Mouse (Mus musculus): ENCODE data around the gene Poc1a. TPM values are rescaled to one million over a fixed set of nuclear protein-coding genes. Genes with fewer than 3 reads are reported as not detected.

The Poc1a gene
- polyA plus RNA-seq, 1 experiment, result 72.2 TPM

DNA sequence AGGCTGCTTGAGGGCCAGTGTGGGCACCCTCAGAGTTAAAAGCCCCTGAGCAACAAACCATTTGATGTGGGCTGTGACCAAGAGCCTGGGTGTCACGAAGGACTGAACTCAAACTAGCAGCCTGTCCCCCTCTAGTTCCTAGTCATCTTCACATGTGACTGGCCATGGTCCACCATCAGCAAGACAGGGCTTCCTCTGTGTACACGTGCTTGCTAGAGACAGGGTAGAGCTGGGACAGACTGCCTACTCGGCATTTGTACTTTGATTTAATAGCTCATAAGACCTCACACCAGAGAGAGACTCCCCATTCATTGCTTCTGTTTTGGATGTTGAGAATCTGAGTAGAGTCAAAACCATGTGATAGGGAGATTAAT lies 60.4 kb downstream of the Poc1a start:
- peaks cover 2% of the 10 kb centered on the region; the same call in 1 of the 2 replicates for H3K4me1 ChIP-seq (ENCODE audit: control insufficient read depth, insufficient read depth, low read length)
- H3K27ac ChIP-seq (ENCODE audit: control insufficient read depth, insufficient read depth, low read depth, low read length), result no peak overlapping the region
- no peak overlapping the region for H3K4me3 ChIP-seq (ENCODE audit: control insufficient read depth, low read depth, low read length)
- no peaks in the 10 kb centered on the region for H3K36me3 ChIP-seq (ENCODE audit: control insufficient read depth, insufficient read depth, low read length)
- no peaks in the 10 kb centered on the region for H3K27me3 ChIP-seq (ENCODE audit: control insufficient read depth, insufficient read depth, low read length)
- TF ChIP-seq POLR2A (IDR thresholded peaks at IDR 0.05; ENCODE audit: control insufficient read depth, low read depth, low read length) (no peak), CTCF (IDR thresholded peaks at IDR 0.05; ENCODE audit: control insufficient read depth, insufficient read depth, insufficient replicate concordance, low read depth, low read length) (no peak)

DNA sequence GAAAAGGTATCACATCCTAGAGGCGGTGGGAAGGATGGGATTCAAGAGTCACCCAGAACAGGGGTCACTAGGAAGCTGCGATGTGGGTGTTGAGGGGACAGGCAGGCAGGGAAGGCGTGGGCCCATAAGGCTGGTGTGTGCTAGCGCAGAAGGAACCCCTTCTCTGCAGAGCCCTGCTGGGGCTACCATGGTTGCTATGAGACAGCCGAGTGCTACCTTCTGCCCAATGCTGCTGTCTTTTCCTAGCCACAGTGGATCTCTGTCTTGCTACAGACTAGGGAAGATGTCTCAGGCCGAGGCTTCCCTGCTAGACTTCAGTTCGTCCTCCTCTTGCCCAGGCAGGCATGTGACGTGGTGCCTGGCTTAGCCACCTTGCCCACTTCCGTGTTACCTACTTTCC lies 61.7 kb downstream of the Poc1a start:
- H3K4me3 ChIP-seq (ENCODE audit: control insufficient read depth, low read depth, low read length), result no peak overlapping the region
- H3K4me1 ChIP-seq (ENCODE audit: control insufficient read depth, insufficient read depth, low read length), result peaks cover 2% of the 10 kb centered on the region; the same call in 1 of the 2 replicates
- no peaks in the 10 kb centered on the region for H3K36me3 ChIP-seq (ENCODE audit: control insufficient read depth, insufficient read depth, low read length)
- TF ChIP-seq CTCF (IDR thresholded peaks at IDR 0.05; ENCODE audit: control insufficient read depth, insufficient read depth, insufficient replicate concordance, low read depth, low read length) (no peak), POLR2A (IDR thresholded peaks at IDR 0.05; ENCODE audit: control insufficient read depth, low read depth, low read length) (no peak)
- no peak overlapping the region for H3K27ac ChIP-seq (ENCODE audit: control insufficient read depth, insufficient read depth, low read depth, low read length)
- H3K27me3 ChIP-seq (ENCODE audit: control insufficient read depth, insufficient read depth, low read length), result no peaks in the 10 kb centered on the region

DNA sequence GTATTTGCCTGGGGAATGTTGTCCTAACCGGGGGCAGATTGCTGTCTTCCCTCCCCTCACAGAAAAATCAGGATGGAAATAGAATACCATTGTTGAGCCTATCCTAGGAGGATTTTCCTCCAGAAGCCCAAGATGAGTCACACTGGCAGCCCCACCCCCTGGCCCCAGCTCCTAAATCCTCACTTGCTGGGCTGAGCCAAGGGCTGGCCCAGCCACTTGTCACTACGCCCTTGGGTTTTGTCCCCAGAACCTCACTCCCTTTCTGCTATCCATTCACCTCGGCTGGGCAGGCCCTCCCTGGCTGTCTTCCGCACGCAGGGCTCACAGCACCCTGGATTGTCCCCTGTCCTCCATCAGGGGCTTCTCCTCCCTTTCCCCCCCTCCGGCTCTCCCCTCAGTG lies 64.3 kb downstream of the Poc1a start:
- no peak overlapping the region for H3K27ac ChIP-seq (ENCODE audit: control insufficient read depth, insufficient read depth, low read depth, low read length)
- no peaks in the 10 kb centered on the region for H3K27me3 ChIP-seq (ENCODE audit: control insufficient read depth, insufficient read depth, low read length)
- H3K4me1 ChIP-seq (ENCODE audit: control insufficient read depth, insufficient read depth, low read length), result peaks cover 2% of the 10 kb centered on the region; the same call in 1 of the 2 replicates
- no peaks in the 10 kb centered on the region for H3K36me3 ChIP-seq (ENCODE audit: control insufficient read depth, insufficient read depth, low read length)
- TF ChIP-seq POLR2A (IDR thresholded peaks at IDR 0.05; ENCODE audit: control insufficient read depth, low read depth, low read length), result no peak
- TF ChIP-seq CTCF (IDR thresholded peaks at IDR 0.05; ENCODE audit: control insufficient read depth, insufficient read depth, insufficient replicate concordance, low read depth, low read length), result no peak
- no peak overlapping the region for H3K4me3 ChIP-seq (ENCODE audit: control insufficient read depth, low read depth, low read length)

DNA sequence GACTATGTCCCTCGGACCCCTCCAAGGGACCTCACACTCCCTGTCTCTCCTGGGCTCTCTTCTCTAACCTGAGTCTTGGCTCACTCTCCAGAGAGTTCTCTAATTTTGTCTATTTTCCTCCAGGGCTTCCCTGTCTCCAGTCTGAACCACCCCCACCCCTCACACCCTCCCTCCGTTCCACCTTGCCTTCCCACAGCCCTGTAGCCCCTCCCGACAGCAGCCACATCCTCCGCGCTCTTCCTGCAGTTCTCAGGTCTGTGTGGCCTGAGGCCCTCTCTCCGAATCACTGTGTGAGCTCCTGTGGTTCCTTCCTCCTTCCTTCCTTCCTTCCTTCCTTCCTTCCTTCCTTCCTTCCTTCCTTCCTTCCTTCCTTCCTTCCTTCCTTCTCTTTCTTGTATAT lies 64.8 kb downstream of the Poc1a start:
- no peaks in the 10 kb centered on the region for H3K36me3 ChIP-seq (ENCODE audit: control insufficient read depth, insufficient read depth, low read length)
- H3K27me3 ChIP-seq (ENCODE audit: control insufficient read depth, insufficient read depth, low read length), result no peaks in the 10 kb centered on the region
- no peak for TF ChIP-seq CTCF (IDR thresholded peaks at IDR 0.05; ENCODE audit: control insufficient read depth, insufficient read depth, insufficient replicate concordance, low read depth, low read length)
- no peak for TF ChIP-seq POLR2A (IDR thresholded peaks at IDR 0.05; ENCODE audit: control insufficient read depth, low read depth, low read length)
- H3K27ac ChIP-seq (ENCODE audit: control insufficient read depth, insufficient read depth, low read depth, low read length), result no peak overlapping the region
- peaks cover 2% of the 10 kb centered on the region; the same call in 1 of the 2 replicates for H3K4me1 ChIP-seq (ENCODE audit: control insufficient read depth, insufficient read depth, low read length)
- H3K4me3 ChIP-seq (ENCODE audit: control insufficient read depth, low read depth, low read length), result no peak overlapping the region

DNA sequence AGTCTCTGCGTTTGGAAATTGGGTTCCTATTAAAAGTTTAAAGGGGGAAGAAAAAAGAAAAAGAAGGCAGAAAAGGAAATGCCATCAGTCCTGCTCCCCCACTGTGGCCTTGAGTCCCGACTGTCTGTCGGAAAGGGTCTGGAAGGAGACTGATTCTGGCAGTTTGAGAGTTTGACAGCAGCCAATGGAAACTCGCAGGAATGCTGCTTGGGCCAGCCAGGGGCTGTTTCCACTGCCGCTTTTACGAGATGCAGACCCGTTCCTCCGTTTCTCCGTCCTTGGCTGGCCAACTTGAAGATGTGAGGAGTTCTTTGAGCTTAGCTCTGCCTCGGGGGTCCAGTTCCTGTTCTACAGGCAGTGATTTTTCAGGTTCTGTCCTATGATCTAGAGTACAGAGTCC lies 67.4 kb downstream of the Poc1a start:
- no peak overlapping the region for H3K27ac ChIP-seq (ENCODE audit: control insufficient read depth, insufficient read depth, low read depth, low read length)
- H3K4me3 ChIP-seq (ENCODE audit: control insufficient read depth, low read depth, low read length), result no peak overlapping the region
- no peaks in the 10 kb centered on the region for H3K4me1 ChIP-seq (ENCODE audit: control insufficient read depth, insufficient read depth, low read length)
- H3K27me3 ChIP-seq (ENCODE audit: control insufficient read depth, insufficient read depth, low read length), result no peaks in the 10 kb centered on the region
- no peaks in the 10 kb centered on the region for H3K36me3 ChIP-seq (ENCODE audit: control insufficient read depth, insufficient read depth, low read length)
- TF ChIP-seq POLR2A (IDR thresholded peaks at IDR 0.05; ENCODE audit: control insufficient read depth, low read depth, low read length) (no peak), CTCF (IDR thresholded peaks at IDR 0.05; ENCODE audit: control insufficient read depth, insufficient read depth, insufficient replicate concordance, low read depth, low read length) (no peak)

DNA sequence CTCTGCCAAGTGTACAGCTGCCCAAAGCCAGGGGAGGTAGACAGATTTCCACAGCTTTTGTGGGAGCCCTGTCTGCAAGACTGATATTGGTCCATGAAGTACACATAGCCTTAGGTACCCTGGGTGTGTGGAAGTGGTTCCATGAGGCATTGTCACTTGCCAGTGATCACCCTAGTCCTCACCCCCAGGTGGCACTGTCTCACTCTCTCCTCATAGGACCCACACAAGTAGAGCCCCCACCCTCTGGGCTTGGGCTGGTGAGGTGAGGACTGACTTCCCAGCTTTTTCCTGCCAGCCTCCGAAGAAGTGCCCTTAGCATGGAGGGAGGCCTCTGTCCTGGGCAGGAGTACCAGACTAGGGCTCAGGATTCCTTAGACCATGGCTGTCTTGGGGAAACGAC lies 68.2 kb downstream of the Poc1a start:
- H3K27ac ChIP-seq (ENCODE audit: control insufficient read depth, insufficient read depth, low read depth, low read length), result no peak overlapping the region
- H3K36me3 ChIP-seq (ENCODE audit: control insufficient read depth, insufficient read depth, low read length), result no peaks in the 10 kb centered on the region
- TF ChIP-seq POLR2A (IDR thresholded peaks at IDR 0.05; ENCODE audit: control insufficient read depth, low read depth, low read length), result no peak
- TF ChIP-seq CTCF (IDR thresholded peaks at IDR 0.05; ENCODE audit: control insufficient read depth, insufficient read depth, insufficient replicate concordance, low read depth, low read length), result peak; percentile 22; the same call in 1 of the 2 replicates
- H3K4me1 ChIP-seq (ENCODE audit: control insufficient read depth, insufficient read depth, low read length), result no peaks in the 10 kb centered on the region
- no peak overlapping the region for H3K4me3 ChIP-seq (ENCODE audit: control insufficient read depth, low read depth, low read length)
- H3K27me3 ChIP-seq (ENCODE audit: control insufficient read depth, insufficient read depth, low read length), result no peaks in the 10 kb centered on the region

DNA sequence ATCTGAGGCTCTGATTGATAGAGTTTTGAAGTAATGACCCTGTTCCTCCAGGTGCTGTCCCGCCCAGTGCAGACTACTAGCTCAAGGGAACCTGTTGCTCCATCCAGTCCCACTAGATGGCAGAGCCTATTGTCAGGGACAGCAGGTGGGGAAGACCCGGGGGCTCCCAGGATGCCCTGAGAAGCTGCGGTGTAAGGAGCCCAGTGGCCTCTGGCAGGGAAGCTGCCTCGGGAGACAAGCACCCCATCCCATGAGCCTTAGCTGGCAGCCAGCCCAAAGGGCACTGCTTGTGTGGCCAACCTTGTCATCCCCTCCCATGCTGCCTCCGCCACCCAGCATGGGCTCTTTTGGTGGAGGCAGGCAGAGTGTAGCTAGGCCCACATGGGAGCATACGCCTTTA lies 70.3 kb downstream of the Poc1a start:
- H3K27me3 ChIP-seq (ENCODE audit: control insufficient read depth, insufficient read depth, low read length), result no peaks in the 10 kb centered on the region
- H3K4me1 ChIP-seq (ENCODE audit: control insufficient read depth, insufficient read depth, low read length), result no peaks in the 10 kb centered on the region
- H3K27ac ChIP-seq (ENCODE audit: control insufficient read depth, insufficient read depth, low read depth, low read length), result no peak overlapping the region
- no peak for TF ChIP-seq POLR2A (IDR thresholded peaks at IDR 0.05; ENCODE audit: control insufficient read depth, low read depth, low read length)
- TF ChIP-seq CTCF (IDR thresholded peaks at IDR 0.05; ENCODE audit: control insufficient read depth, insufficient read depth, insufficient replicate concordance, low read depth, low read length), result no peak
- H3K4me3 ChIP-seq (ENCODE audit: control insufficient read depth, low read depth, low read length), result no peak overlapping the region
- H3K36me3 ChIP-seq (ENCODE audit: control insufficient read depth, insufficient read depth, low read length), result no peaks in the 10 kb centered on the region

DNA sequence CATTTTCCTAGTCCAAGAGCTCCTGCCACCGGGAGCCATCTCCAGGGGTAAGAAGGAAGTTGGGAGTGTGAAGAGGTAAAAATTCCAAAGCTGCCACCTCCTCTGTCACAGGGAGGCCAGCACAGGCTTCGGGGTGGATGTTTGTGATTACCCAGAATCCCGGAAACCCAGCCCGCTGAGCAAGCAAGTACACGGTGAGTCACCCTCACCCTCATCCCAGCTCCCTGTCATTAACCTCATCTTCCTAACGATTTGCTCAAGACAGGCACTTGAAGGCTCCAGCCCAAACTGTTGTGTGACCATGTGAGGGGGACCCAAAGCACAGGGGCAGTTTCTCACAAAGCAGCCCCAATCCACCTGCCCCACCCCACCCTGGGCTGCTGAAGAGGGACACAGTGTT lies 72.9 kb downstream of the Poc1a start:
- no peak overlapping the region for H3K27ac ChIP-seq (ENCODE audit: control insufficient read depth, insufficient read depth, low read depth, low read length)
- no peaks in the 10 kb centered on the region for H3K4me1 ChIP-seq (ENCODE audit: control insufficient read depth, insufficient read depth, low read length)
- H3K27me3 ChIP-seq (ENCODE audit: control insufficient read depth, insufficient read depth, low read length), result no peaks in the 10 kb centered on the region
- no peaks in the 10 kb centered on the region for H3K36me3 ChIP-seq (ENCODE audit: control insufficient read depth, insufficient read depth, low read length)
- no peak overlapping the region for H3K4me3 ChIP-seq (ENCODE audit: control insufficient read depth, low read depth, low read length)
- TF ChIP-seq CTCF (IDR thresholded peaks at IDR 0.05; ENCODE audit: control insufficient read depth, insufficient read depth, insufficient replicate concordance, low read depth, low read length) (no peak), POLR2A (IDR thresholded peaks at IDR 0.05; ENCODE audit: control insufficient read depth, low read depth, low read length) (no peak)
